Mouse (Mus musculus) right cerebral cortex, postnatal 10 days (tissue): ENCODE results near the gene Gpc5.
"Not testable (repeated sequence)": the region's sequence is repeated elsewhere in the genome, so short reads cannot be mapped to it uniquely, and the experiment has no call there.

ENCODE experiments used
- DNase-seq, 2 experiments: peaks; one replicate each; pipeline ENCODE4 v3.0.0; 2021; ENCODE audit warnings: low spot score in 2 of 2

Gpc5 gene

DNA sequence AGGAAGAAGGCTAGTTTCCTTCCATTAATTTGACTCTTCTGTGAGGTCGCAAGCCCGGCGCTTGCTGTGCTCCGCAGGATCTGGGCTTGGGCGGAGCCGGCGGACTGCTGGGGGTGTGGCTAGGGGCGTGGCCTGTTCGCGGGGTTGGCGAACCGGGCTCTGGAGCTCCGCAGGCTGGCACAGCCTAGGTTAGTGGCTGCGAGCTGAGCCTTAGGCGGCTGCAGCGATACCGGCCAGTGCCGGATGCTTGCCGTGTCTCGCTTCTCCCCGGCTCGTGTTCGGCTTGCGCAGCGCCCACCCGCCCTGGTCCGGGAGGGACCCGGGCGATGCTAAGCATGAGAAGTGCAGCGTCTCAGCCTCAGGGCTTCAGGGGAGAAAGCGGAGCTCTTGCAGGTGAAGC is at the start of gene Gpc5:
Gpc5 (plus strand) TSS at position 135 of the 400 bp plus-strand sequence.
- peak; percentile 91 to 94 for DNase-seq

DNA sequence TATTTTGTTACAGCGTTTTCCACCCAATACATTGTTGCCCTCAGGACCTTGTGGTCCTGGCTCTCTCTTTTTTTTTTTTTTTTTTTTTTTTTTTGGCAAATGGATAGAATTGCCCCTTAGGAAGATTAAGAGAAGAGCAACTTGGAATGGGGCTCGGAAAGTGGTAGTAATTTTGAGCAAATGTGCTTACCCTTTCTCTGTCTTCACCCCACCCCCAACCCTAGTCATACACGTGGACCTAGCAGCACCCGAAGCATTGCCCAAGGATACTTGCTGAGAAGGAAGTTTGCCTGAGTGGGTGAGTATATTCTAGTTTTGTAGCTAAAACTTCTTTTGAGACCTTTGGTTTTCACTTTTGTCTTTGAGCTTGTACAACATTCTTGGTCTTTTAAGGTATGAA is 49.4 kb upstream of the Gpc5 start:
- DNase-seq = no peak

DNA sequence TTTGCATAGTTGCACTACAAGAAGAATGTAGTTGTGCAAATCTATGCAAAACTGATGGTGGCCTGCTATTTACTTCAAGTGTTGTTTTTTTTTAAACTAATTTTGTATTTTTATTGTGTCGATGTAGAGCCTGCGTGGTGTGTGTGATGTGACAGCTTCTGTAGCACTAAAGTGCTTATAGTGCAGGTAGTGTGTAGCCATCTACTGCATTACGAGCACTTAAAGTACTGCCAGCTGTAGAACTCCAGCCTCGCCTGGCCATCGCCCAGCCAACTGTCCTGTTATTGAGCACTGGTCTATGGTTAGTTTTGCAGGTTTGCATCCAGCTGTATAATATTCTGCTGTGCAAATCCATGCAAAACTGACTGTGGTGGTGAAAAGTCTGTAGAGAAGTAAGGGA is 48.0 kb upstream of the Gpc5 start:
- DNase-seq = no peak

DNA sequence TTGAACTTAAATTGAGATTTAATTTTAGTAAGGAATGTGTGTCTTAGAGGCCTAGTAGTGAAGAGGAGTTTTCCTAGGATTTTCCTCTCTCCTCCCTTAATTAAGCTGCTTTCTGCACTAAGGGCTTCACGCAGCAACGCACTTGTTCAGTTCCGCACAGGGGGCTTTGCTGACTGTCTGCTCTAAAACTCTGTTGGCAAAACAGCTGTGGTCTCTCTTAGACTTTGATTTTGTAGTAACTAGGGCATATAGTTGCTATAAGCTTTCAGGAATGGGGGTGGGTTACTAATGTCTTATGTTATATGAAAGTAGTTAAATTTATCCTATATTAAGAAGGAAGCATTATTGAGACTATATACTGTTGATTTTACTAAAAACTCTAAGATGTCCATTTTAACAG is 46.3 kb upstream of the Gpc5 start:
- DNase-seq = no peak

DNA sequence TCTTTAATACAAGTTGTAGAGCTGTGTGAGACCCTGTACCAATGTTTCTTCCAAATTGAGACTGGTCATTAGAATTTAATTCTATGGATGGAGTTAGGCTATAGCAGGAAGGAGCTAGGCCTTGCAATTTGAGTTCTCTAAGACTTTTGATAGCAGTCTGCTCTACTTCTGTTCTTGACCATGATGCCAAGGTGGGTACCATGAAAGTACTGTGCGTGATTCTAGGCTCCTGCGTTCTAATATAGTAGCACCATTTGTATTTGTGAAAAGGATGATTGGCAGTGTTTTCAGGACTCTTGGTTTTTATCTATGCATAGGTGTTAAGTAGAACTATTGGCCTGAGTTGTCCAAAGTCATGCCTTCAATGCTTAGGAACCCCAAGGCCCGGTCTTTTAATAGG is 44.7 kb upstream of the Gpc5 start:
- no peak for DNase-seq

DNA sequence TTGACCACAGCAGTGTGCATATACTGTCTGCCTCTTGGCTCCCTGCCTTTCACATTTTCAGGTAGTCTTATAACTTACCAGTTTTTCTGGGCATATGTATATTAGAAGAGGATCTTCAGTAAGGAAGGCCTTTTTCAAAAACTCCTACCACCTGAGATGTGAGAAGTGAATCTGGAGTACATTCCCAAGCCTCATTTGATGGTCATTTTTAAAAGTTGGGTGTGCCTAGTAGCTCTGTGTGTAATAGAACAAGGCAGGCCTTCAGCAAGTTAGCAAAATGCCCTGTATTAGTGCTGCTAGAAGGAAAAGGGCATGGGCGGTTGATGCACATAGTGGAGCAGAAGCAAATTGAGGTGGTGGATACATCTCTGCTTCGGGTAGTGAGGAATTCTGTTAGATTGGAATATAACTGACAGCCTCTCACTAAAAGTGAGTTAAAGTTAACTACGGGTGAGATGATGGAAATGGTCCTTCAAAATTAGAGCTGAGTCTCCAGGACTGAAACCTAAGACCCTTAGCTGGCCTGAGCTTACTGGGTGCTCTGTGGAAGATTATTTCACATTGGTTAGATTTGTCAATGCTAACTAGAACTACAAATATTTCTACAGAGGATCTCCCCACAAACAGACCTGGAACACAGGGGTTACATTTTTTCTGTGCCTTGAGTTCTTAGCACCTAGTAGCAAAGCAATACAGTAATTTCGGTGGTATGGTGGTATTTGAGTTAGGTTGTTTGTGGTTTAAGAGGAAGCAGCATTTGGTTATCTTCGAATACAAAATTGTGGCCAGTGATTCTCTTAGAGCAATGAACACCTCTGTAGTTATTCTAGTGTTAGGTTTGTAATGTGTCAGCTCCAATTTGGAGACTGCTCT is 43.8 kb upstream of the Gpc5 start:
- no peak for DNase-seq

DNA sequence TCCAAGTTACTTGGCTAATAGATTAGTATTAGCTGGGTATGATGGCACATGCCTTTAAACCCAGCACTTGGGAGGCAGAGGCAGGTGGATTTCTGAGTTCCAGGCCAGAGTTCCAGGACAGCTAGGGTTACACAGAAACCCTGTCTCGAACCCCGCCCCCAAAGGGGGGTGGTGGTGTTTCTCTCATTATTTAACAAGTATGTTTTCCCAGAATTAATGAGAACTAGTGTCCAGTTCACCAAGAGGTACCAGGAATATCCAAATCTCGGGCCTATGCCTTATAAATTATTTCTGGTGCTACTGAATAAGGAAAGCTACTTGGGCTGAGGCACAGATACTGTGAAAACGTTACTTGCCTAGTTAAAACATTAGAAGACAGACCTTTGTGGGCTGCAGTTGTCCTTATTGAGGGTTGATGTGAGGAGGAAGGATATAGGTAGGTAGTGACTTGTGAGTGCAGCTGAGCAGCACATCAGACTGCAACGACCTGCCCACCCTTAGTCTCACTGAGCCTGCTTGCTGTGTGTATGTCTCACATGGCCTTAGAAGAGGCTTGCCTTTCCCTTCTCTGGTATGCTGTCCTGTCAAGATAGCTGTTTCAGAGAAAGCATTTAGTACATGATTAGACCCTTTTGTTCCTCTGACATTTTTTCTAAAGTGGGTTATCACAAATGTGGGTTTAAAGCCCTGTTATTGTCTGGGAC is 43.0 kb upstream of the Gpc5 start:
- no peak for DNase-seq

DNA sequence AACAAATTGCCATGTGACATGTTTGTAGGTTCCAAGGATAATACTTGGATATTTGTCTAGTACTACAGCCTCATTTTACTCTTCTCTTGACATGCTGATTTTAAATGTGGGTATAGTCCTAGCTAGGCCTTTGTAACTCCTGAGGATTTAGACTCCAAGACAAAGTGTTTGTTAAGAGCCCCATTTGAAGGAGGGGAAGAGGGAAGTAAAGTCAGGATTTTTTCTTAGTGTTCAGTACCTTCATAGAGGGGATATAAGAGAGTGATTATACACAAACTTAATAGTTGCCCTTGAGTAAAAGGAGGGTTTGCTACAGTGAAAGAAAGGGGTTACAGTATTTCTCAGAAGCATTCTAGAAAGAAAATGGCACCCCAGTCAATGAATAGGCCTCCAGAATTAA is 42.2 kb upstream of the Gpc5 start:
- no peak for DNase-seq

DNA sequence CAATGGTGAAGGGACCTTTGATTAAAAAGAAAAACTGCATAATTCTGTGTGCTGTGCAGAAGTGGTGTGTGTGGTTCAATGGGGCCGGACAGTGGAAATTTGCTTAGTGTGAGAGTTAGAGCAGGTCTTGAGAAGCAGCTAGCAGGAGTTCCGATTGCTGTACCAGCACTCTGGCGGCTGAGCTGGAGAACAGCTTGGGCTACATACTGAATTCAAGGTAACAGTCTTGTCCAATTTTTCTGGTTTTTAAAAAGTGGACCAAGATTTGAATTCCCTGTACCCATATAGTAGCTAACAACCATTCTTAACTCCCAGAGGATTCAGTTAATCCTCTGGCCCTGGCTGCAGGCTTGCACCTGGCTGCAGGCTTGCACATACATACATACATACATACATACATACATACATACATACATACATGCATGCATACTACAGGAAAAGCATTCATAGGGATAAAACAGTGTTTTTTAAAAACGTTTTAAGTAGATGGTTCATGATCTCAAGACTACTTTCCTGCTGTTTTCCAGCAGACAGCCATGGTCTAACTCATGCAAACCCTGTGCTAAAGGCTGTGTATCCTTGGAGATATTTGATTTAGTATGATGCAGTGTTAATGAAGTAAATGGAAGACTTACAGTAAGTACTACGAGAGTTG is 40.8 kb upstream of the Gpc5 start:
- DNase-seq = no peak

DNA sequence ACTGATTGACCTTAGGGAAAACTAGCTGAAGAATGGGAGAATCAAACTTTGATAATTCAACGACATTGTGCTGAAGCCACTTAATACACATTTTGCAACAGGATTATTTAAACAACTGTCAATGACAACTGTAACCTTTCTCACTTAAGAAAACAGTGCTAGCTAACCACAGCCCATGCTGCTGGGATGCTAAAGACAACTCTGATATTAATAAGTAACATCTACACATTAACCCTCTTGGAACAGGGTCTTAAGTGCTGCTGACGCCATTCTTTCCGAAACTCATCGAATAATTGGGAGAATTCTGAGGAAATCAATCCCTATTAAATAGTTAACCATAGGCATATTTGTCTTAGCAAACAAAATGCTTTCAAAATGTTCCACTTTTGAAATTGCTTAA is 39.6 kb upstream of the Gpc5 start:
- no peak for DNase-seq

DNA sequence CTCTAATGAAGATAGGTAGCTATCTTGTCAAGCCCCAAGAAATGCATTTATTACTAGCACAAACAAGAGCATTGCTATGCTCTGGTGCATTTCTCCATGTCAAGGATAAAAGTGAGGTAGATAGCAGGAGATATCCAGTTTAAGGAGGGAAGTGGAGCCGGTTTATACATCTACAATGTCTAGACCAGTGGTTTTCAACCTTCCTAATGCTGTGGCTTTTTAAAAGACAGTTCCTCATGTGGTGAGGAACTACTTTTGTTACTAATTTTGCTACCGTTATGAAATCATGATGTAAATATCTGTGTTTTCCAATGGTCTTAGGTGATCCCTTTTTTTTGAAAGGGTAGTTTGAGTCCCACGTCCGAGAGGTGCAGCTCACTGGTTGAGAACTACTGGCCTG is 37.8 kb upstream of the Gpc5 start:
- DNase-seq = no peak

DNA sequence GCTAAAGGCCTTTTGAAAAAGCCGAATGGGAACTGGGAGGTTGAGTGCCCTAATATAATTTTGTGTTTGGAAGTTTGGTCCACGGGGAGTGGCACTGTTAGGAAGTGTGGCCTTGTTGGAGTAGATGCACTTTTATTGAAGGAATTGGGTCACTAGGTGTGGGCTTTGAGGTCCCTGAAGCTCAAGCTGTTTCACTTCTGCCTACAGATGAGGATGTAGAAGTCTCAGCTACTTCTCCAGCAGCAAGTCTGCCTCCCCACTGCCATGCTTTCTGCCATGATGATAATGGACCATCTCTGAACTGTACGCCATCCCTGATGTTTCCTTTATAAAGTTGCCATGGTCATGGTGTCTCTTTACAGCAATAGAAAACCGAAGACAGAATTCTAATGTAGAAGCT is 34.5 kb upstream of the Gpc5 start:
- DNase-seq = no peak

DNA sequence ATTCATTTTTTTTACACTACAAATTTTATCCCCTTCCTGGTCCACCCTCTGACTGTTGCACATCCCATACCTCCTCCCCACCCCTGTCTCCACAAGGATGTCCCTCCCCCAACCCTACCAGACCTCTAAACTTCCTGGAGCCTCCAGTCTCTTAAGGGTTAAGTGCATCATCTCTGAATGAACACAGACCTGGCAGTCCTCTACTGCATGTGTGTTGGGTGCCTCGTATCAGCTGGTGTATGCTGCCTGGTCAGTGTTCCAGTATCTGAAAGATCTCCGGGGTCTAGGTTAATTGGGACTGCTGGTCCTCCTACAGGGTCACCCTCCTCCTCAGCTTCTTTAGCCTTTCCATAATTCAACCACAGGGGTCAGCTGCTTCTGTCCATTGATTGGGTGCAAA is 25.9 kb upstream of the Gpc5 start:
- not testable (repeated sequence) for DNase-seq

DNA sequence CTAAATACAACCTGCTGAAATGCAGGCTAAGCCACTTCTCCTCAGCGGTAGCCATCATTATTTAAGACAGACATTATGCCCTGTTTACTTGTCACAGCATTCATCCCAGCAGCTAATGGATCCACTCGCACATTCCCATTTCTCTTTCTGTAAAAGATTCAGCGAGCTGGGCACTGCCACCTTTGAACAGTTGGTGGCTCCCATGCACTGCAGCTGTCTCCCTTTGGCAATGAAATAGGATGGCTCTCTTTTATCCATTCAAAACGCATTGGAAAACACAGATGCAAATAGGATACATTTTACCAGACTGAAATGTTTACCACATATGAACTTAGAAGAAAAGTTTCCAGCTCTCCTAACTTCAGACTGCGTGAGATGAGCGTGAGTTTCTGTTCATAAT is 21.5 kb upstream of the Gpc5 start:
- peak; percentile 77 for DNase-seq

DNA sequence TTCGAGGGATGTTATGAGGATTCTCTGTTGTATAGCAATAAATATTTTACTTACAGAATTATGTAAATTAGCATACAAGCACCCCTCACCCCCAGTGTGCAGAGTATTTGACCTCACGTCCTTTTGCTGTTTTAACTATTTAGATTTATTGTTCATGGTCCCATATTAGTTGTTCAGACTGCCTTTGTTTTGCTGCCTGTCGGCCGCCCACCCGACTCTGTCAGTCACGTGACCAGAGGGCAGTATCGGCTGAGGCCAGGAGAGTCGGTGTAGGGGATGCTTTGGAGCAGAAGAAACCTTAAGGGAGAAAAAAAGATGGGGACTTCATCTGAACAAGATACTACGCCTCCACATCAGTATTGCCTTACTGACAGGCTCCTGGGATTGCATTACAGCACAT is 14.7 kb upstream of the Gpc5 start:
- no peak for DNase-seq

DNA sequence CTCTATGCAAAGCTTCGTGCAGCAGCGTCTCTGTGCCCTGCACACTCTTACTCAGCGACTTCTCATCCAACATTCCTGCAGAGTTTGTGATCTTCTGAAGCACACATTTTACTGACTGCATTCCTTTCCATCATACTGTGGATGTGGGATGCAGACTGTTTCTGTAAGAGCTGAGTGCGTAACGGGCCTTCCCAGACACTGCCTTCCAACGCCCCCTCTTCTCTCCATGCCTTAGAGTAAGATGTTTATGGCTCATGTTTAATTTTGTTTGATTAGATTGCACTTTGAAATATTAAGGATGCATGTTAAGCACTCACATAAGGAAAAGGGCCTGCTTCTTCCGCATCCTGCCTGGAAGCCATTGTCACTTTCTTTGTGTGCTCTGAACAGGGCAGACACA is 14.0 kb upstream of the Gpc5 start:
- no peak for DNase-seq

DNA sequence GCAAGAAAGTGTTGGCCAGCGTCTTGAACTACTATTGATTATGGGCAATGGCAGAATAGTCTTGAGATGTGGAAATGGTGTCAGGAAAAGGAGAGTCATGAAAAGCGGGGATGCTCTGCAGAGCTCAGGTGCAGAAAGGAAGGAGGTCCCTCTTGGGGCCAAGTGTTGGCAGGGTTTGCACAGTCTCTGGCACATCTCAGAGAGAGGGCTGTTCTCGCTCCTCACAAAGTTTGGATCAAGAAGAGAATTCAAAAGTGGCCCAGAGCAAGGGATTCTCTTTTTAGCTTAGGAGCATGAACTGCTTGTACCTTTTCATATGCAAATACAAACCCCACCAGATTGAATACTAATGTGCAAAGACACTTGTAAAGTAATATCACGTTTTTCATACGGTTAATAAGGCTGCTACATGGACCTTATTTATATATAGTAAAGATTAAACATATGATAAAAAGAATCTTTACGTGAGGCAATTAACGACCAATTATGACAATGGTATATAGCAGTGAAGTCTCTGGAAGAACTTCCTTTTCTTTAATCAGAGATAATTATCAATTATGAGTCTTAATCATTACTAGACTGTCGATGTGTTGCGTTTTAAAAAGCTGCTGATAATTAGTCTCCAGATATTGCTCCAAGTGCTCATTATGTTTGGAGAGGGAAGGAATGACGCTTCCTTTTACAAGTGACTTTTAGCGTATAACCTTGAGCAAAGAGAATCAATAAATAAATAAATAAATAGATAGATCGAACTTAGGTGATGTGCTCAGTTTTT is 10.1 kb upstream of the Gpc5 start:
- DNase-seq = peak in 1 of 2 experiments; percentile 41

DNA sequence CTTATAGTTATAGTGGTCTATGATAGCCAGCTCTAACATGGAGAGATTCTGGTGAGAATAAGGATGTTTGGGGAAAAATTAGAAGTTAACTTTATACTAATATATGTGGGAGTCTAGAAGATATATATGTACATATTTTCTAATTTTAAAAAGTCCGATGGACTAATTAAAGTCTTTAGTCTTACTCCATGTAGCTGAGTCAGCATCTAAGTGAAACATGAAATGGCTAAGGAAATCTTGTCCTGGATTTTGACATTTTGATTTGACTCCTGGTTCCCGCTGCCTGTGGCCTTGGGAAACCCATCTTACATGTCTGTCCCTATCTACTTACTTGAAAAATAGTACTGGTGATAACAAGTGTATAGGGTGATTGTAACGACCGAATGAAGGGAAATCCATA is 1.5 kb upstream of the Gpc5 start:
- no peak for DNase-seq

DNA sequence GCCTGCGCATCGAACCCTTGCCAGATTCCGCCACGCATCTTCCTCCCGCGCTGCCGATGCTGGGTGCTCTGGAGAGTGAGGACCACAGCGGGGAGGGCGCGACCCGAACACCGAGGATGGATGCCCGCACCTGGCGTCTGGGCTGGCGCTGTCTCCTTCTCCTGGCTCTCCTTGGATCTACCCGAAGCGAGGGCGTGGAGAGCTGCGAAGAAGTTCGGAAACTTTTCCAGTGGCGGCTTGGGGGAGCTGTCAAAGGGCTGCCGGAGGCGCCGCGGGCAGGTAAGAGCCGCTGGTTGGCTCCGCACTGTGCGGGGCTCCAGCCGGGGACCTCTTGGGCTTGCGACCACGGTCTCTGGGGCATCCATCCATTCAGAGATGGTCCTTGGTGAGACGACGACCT is 495 bp downstream of the Gpc5 start:
- DNase-seq = peak in 1 of 2 experiments; percentile 47

DNA sequence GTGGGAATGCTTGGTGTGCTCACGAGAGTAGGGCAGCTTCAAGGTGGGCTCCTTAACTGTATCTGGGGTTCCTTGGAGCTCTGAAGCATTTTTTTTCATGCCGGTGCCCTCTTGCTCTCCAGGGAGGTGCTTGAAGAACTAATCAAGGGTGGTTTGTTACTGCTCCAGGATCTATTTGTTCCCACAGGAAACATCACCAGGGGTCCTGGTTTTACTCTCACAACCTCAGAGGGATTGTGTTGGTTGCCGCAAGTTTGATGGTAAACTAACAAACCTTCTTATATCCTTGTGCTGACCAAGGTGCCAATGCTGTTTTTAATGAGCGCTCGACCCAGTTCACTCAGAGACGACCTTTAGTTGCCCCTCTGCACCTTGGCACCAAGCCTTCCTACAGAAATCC is 937 bp downstream of the Gpc5 start:
- DNase-seq = no peak

DNA sequence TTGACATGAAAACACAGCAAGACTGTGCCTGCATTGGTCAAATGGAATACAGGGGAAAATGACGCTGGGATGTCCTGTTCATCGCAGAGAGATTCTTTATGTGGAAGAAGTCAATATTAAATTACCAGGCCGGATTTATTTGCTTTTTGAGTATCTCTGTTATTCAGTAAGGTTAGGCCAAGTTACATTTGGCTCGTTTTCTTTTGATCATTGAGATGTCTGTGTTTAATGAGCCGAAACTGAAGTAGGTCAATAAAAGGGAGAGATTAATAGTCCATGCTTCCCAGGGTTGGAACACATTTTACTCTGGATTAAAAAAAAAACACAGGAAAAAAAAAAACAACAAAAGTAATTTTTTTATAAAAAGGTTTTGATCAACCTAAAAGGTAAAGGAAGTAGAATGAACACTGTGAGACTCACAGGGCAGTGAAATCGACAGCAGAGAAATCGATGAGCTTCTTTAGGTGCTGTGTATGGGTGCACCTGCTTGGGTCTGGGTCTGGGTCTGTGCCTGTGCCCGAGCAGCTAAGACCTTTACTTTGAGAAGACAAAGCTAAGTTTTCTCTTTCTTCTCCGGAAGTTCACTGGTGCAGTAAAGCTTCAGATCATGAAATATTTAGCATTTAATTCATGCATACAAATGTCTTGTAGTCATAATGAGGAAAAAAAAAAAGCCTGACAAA is 8.7 kb downstream of the Gpc5 start:
- no peak for DNase-seq
